Mouse (Mus musculus) bone marrow, adult 2 months (tissue): Measurements from ENCODE around the gene Cryba1.

Experiments
- CTCF ChIP-seq: fragments of 200-500 bp; IDR thresholded peaks from 2 replicates; pipeline ENCODE4 v1.5.1; 2011; ENCODE audit warnings: low read length, control low read depth; ENCODE audit not compliant: control insufficient read depth, insufficient read depth
- POLR2A ChIP-seq: fragments of 200-500 bp; IDR thresholded peaks from 2 replicates; pipeline ENCODE4 v1.6.1; 2011; ENCODE audit warnings: low read depth, mild to moderate bottlenecking, control low read depth, low read length, borderline replicate concordance; ENCODE audit not compliant: control insufficient read depth

DNA sequence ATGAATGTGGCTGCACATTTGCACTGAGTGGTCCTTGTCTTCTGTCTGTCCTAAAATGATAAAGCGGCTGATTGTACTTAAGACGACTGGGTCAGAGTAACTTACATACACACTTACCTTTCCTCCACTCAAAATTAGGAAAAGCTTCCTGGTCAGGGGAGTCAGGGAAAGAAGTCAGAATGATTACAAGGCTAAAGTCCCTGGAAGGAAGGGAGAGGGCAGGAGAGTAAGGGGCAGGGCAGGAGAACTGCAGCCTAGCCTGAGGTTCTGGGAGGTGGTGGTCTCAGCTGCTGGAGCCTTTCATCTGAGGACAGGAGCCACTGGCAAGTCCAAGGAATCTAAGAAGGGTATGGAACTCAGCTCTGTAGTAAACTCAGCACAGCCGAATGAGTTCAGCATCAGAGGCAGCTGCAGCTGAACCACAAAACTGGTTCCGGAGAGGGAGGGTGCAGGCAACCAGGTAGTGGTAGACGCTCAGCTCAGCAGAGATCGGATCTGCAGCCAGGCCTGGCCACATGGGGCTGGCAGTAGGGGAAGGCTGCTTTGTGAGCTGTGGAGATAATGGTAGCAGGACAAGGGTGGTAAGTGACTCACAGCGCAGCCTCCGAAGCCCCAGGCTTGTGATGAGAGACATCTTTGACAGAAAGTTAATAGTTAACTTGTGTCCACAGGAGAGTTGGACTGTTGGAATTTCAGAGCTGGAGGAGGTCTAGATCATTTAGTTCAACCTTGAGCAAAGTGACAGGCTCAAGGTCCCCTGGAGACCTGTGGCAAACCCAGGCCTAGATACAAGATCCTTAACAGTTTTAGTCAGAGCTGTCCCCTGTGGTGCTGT is 47.0 kb upstream of the Cryba1 start:
- no peak for TF ChIP-seq CTCF
- TF ChIP-seq POLR2A: no peak
